Mouse (Mus musculus): ENCODE measurements around the gene Hk2. TPM values are rescaled to one million over a fixed set of nuclear protein-coding genes. Genes with fewer than 3 reads are reported as not detected.

Hk2 gene
- polyA plus RNA-seq, 1 experiment from 2014 or later, result 23.2 TPM

- WGBS (ENCODE audit: missing documents), result 58% methylated on average over 2 of the region's 3 CpGs
- no peak overlapping the region for H3K27ac ChIP-seq
- H3K4me3 ChIP-seq (ENCODE audit: inconsistent target), result no peak overlapping the region
- H3K36me3 ChIP-seq (ENCODE audit: inconsistent target), result peaks cover 5% of the 10 kb centered on the region; the same call in 1 of the 2 replicates
- H3K79me2 ChIP-seq (ENCODE audit: inconsistent target), result peaks cover 87% of the 10 kb centered on the region
Observed at GRCm38 (mm10) chr6:82760749-82761357, 13.4 kb downstream of the Hk2 start.

- Histone ChIP-seq H3K36me3 (ENCODE audit: inconsistent target) (peaks cover 5% of the 10 kb centered on the region; the same call in 1 of the 2 replicates), H3K27ac (no peak overlapping the region), H3K4me3 (ENCODE audit: inconsistent target) (no peak overlapping the region), H3K79me2 (ENCODE audit: inconsistent target) (peaks cover 90% of the 10 kb centered on the region)
- 97% methylated on average over 5 of the region's 5 CpGs for WGBS (ENCODE audit: missing documents)
Observed at GRCm38 (mm10) chr6:82759241-82759640, 15.0 kb downstream of the Hk2 start.

GRCm38 (mm10) chr6:82756799-82757210 is 17.4 kb downstream of the Hk2 start:
- WGBS (ENCODE audit: missing documents), result 97% methylated on average over 9 of the region's 9 CpGs
- Histone ChIP-seq H3K4me3 (ENCODE audit: inconsistent target) (no peak overlapping the region), H3K27ac (no peak overlapping the region), H3K36me3 (ENCODE audit: inconsistent target) (peaks cover 5% of the 10 kb centered on the region; the same call in 1 of the 2 replicates), H3K79me2 (ENCODE audit: inconsistent target) (peaks cover 100% of the 10 kb centered on the region)

GRCm38 (mm10) chr6:82756216-82756615 is 18.0 kb downstream of the Hk2 start:
- H3K36me3 ChIP-seq (ENCODE audit: inconsistent target), result peaks cover 5% of the 10 kb centered on the region; the same call in 1 of the 2 replicates
- H3K4me3 ChIP-seq (ENCODE audit: inconsistent target), result no peak overlapping the region
- peaks cover 100% of the 10 kb centered on the region for H3K79me2 ChIP-seq (ENCODE audit: inconsistent target)
- WGBS (ENCODE audit: missing documents), result 89% methylated on average over 7 of the region's 7 CpGs
- no peak overlapping the region for H3K27ac ChIP-seq

- peaks cover 100% of the 10 kb centered on the region for H3K79me2 ChIP-seq (ENCODE audit: inconsistent target)
- no peak overlapping the region for H3K4me3 ChIP-seq (ENCODE audit: inconsistent target)
- WGBS (ENCODE audit: missing documents), result 81% methylated on average over 2 of the region's 2 CpGs
- peaks cover 5% of the 10 kb centered on the region; the same call in 1 of the 2 replicates for H3K36me3 ChIP-seq (ENCODE audit: inconsistent target)
- no peak overlapping the region for H3K27ac ChIP-seq
Observed at GRCm38 (mm10) chr6:82755338-82755737, 18.9 kb downstream of the Hk2 start.

GRCm38 (mm10) chr6:82754769-82755168 is 19.5 kb downstream of the Hk2 start:
- Histone ChIP-seq H3K36me3 (ENCODE audit: inconsistent target) (peaks cover 5% of the 10 kb centered on the region; the same call in 1 of the 2 replicates), H3K27ac (no peak overlapping the region), H3K4me3 (ENCODE audit: inconsistent target) (no peak overlapping the region), H3K79me2 (ENCODE audit: inconsistent target) (peaks cover 100% of the 10 kb centered on the region)
- 94% methylated on average over 5 of the region's 6 CpGs for WGBS (ENCODE audit: missing documents)

- WGBS (ENCODE audit: missing documents), result 63% methylated on average over 10 of the region's 14 CpGs
- Histone ChIP-seq H3K79me2 (ENCODE audit: inconsistent target) (peaks cover 98% of the 10 kb centered on the region), H3K27ac (no peak overlapping the region), H3K36me3 (ENCODE audit: inconsistent target) (peaks cover 9% of the 10 kb centered on the region; the same call in 1 of the 2 replicates), H3K4me3 (ENCODE audit: inconsistent target) (no peak overlapping the region)
Observed at GRCm38 (mm10) chr6:82753638-82754361, 20.5 kb downstream of the Hk2 start.

- peaks cover 17% of the 10 kb centered on the region; the same call in 1 of the 2 replicates for H3K36me3 ChIP-seq (ENCODE audit: inconsistent target)
- H3K4me3 ChIP-seq (ENCODE audit: inconsistent target), result no peak overlapping the region
- H3K79me2 ChIP-seq (ENCODE audit: inconsistent target), result peaks cover 96% of the 10 kb centered on the region
- H3K27ac ChIP-seq, result no peak overlapping the region
- WGBS (ENCODE audit: missing documents), result 51% methylated on average over 11 of the region's 11 CpGs
Observed at GRCm38 (mm10) chr6:82753061-82753460, 21.2 kb downstream of the Hk2 start.

GRCm38 (mm10) chr6:82751791-82752190 is 22.5 kb downstream of the Hk2 start:
- Histone ChIP-seq H3K79me2 (ENCODE audit: inconsistent target) (peaks cover 84% of the 10 kb centered on the region), H3K27ac (no peak overlapping the region), H3K36me3 (ENCODE audit: inconsistent target) (peaks cover 14% of the 10 kb centered on the region; the same call in 1 of the 2 replicates), H3K4me3 (ENCODE audit: inconsistent target) (no peak overlapping the region)
- 96% methylated on average over 7 of the region's 7 CpGs for WGBS (ENCODE audit: missing documents)

GRCm38 (mm10) chr6:82751031-82751430 is 23.2 kb downstream of the Hk2 start:
- Histone ChIP-seq H3K4me3 (ENCODE audit: inconsistent target) (no peak overlapping the region), H3K79me2 (ENCODE audit: inconsistent target) (peaks cover 84% of the 10 kb centered on the region), H3K27ac (no peak overlapping the region), H3K36me3 (ENCODE audit: inconsistent target) (peaks cover 14% of the 10 kb centered on the region; the same call in 1 of the 2 replicates)
- WGBS (ENCODE audit: missing documents), result 94% methylated on average over 11 of the region's 11 CpGs

GRCm38 (mm10) chr6:82750063-82750462 is 24.2 kb downstream of the Hk2 start:
- peaks cover 15% of the 10 kb centered on the region for H3K36me3 ChIP-seq (ENCODE audit: inconsistent target)
- H3K79me2 ChIP-seq (ENCODE audit: inconsistent target), result peaks cover 84% of the 10 kb centered on the region
- 88% methylated on average over 1 of the region's 2 CpGs for WGBS (ENCODE audit: missing documents)
- no peak overlapping the region for H3K27ac ChIP-seq
- H3K4me3 ChIP-seq (ENCODE audit: inconsistent target), result no peak overlapping the region

- H3K79me2 ChIP-seq (ENCODE audit: inconsistent target), result peaks cover 73% of the 10 kb centered on the region
- no peak overlapping the region for H3K27ac ChIP-seq
- H3K36me3 ChIP-seq (ENCODE audit: inconsistent target), result peaks cover 32% of the 10 kb centered on the region
- 84% methylated on average over 9 of the region's 9 CpGs for WGBS (ENCODE audit: missing documents)
- H3K4me3 ChIP-seq (ENCODE audit: inconsistent target), result no peak overlapping the region
Observed at GRCm38 (mm10) chr6:82748106-82748672, 26.1 kb downstream of the Hk2 start.

- no peak overlapping the region for H3K4me3 ChIP-seq (ENCODE audit: inconsistent target)
- H3K36me3 ChIP-seq (ENCODE audit: inconsistent target), result peaks cover 41% of the 10 kb centered on the region
- H3K79me2 ChIP-seq (ENCODE audit: inconsistent target), result peaks cover 62% of the 10 kb centered on the region
- H3K27ac ChIP-seq, result no peak overlapping the region
- whole genome bisulfite sequencing (ENCODE audit: missing documents), result 42% methylated on average over 5 of the region's 5 CpGs
Observed at GRCm38 (mm10) chr6:82747085-82747484, 27.2 kb downstream of the Hk2 start.

- Histone ChIP-seq H3K4me3 (ENCODE audit: inconsistent target) (no peak overlapping the region), H3K79me2 (ENCODE audit: inconsistent target) (peaks cover 36% of the 10 kb centered on the region; the same call in 1 of the 2 replicates), H3K36me3 (ENCODE audit: inconsistent target) (peaks cover 43% of the 10 kb centered on the region), H3K27ac (no peak overlapping the region)
- 90% methylated on average over 9 of the region's 9 CpGs for whole genome bisulfite sequencing (ENCODE audit: missing documents)
Observed at GRCm38 (mm10) chr6:82744553-82744952, 29.7 kb downstream of the Hk2 start.

GRCm38 (mm10) chr6:82741518-82741880 is 32.8 kb downstream of the Hk2 start:
- Histone ChIP-seq H3K36me3 (ENCODE audit: inconsistent target) (peaks cover 59% of the 10 kb centered on the region), H3K79me2 (ENCODE audit: inconsistent target) (peaks cover 21% of the 10 kb centered on the region; the same call in 1 of the 2 replicates), H3K27ac (0 out of 2 replicates have a peak overlapping the region, but pooled peaks have one; percentile 0), H3K4me3 (ENCODE audit: inconsistent target) (no peak overlapping the region)
- 24% methylated on average over 5 of the region's 5 CpGs for WGBS (ENCODE audit: missing documents)
